Mouse (Mus musculus) adrenal gland, postnatal 0 days (tissue): Measurements from ENCODE around the gene Cntln. TPM values are rescaled to one million over a fixed set of nuclear protein-coding genes. Genes with fewer than 3 reads are reported as not detected.

ENCODE experiments used
- polyA plus RNA-seq: library from polyadenylated mRNA; unstranded; fragments of >200 nt; fragmentation: Nextera tagmentation; extraction: Ambion mirVana; gene quantifications from 2 replicates; pipeline ENCODE4 v1.2.1, GENCODE M21; 2015

The Cntln gene
- 10.6 and 12.1 TPM in 2 replicates for polyA plus RNA-seq

DNA sequence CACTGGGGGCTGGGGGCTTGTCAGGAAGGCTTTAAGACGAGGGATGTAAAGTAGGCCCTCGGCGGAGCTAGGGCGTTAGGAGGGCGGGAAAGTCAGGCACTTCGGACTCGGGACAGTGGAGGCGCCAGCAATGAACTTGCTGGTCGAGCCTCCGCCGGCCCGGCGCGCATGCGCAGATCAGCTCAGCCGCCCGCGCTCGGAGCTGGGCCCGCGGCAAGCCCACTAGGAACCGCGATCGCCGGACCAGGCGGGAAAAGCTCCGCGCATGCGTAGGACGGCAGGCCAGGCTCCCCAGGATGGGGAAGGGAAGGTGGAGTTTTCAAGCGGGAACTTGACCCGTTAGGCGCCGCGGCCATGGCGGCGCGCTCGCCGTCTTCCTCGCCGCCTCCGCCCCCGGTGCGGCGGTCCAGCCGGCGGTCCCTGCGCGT, at the start of gene Cntln:
Gene Cntln, plus strand, starts transcription at position 199 of the 428 bp plus-strand sequence.

Other genes with a start within 250 kb of the Cntln start
- 9.4 and 13.9 TPM in 2 replicates for gene Bnc2, start 209.0 kb upstream of the Cntln start, polyA plus RNA-seq